Mouse (Mus musculus) layer of hippocampus, adult 8-10 months (tissue): ENCODE results near the gene Gm20379. TPM values are rescaled to one million over a fixed set of nuclear protein-coding genes. Genes with fewer than 3 reads are reported as not detected.

Experiments used
- DNase-seq, 2 experiments: peaks; one replicate each; pipeline ENCODE4 v3.0.0; 2022; ENCODE audit warnings: low spot score in 2 of 2
- total RNA-seq, 4 experiments: library from RNA; stranded (reverse); gene quantifications; 2 replicates each; pipeline ENCODE4 v1.2.4; 2022

Gm20379 gene
- not detected for total RNA-seq

GRCm38 (mm10) chr13:92305680-92306079 is at the start of gene Gm20379:
Gene Gm20379 (plus strand): TSS chr13:92305980.
- DNase-seq, result no peak

- no peak for DNase-seq
Measured at GRCm38 (mm10) chr13:92261329-92261728, 44.5 kb upstream of the Gm20379 start.

- no peak for DNase-seq
Measured at GRCm38 (mm10) chr13:92263566-92263965, 42.2 kb upstream of the Gm20379 start.

GRCm38 (mm10) chr13:92267076-92267475 is 38.7 kb upstream of the Gm20379 start:
- DNase-seq, result no peak

- peak in 1 of 2 experiments; percentile 32 for DNase-seq
Measured at GRCm38 (mm10) chr13:92274274-92275198, 31.2 kb upstream of the Gm20379 start.

GRCm38 (mm10) chr13:92275292-92275691 is 30.5 kb upstream of the Gm20379 start:
- DNase-seq, result no peak

- no peak for DNase-seq
Measured at GRCm38 (mm10) chr13:92277027-92277426, 28.8 kb upstream of the Gm20379 start.

GRCm38 (mm10) chr13:92291605-92292004 is 14.2 kb upstream of the Gm20379 start:
- DNase-seq, result no peak

GRCm38 (mm10) chr13:92293883-92294282 is 11.9 kb upstream of the Gm20379 start:
- DNase-seq, result no peak

GRCm38 (mm10) chr13:92296490-92296889 is 9.3 kb upstream of the Gm20379 start:
- DNase-seq, result no peak

GRCm38 (mm10) chr13:92297021-92297420 is 8.8 kb upstream of the Gm20379 start:
- DNase-seq, result no peak

- DNase-seq, result no peak
Measured at GRCm38 (mm10) chr13:92299522-92299921, 6.3 kb upstream of the Gm20379 start.

- DNase-seq, result no peak
Measured at GRCm38 (mm10) chr13:92301754-92302153, 4.0 kb upstream of the Gm20379 start.

- no peak for DNase-seq
Measured at GRCm38 (mm10) chr13:92302466-92302865, 3.3 kb upstream of the Gm20379 start.

GRCm38 (mm10) chr13:92303062-92303948 is 2.5 kb upstream of the Gm20379 start:
- no peak for DNase-seq

- DNase-seq, result no peak
Measured at GRCm38 (mm10) chr13:92304291-92304690, 1.5 kb upstream of the Gm20379 start.

GRCm38 (mm10) chr13:92314613-92315012 is 8.8 kb downstream of the Gm20379 start:
- DNase-seq, result no peak

GRCm38 (mm10) chr13:92320770-92321169 is 15.0 kb downstream of the Gm20379 start:
- DNase-seq, result no peak

GRCm38 (mm10) chr13:92326030-92326429 is 20.2 kb downstream of the Gm20379 start:
- DNase-seq, result no peak

GRCm38 (mm10) chr13:92328000-92328399 is 22.2 kb downstream of the Gm20379 start:
- no peak for DNase-seq

GRCm38 (mm10) chr13:92330621-92331020 is 24.8 kb downstream of the Gm20379 start:
- no peak for DNase-seq
